Mouse (Mus musculus) stomach, postnatal 0 days (tissue): ENCODE results near the gene Slit3.

Source experiments
- CTCF ChIP-seq: IDR thresholded peaks from 2 replicates; pipeline ENCODE4 v1.5.1; 2016; ENCODE audit warnings: antibody characterized with exemption, low read depth, mild to moderate bottlenecking, moderate library complexity
- EP300 ChIP-seq: optimal IDR thresholded peaks from 2 replicates; pipeline ENCODE3; 2016; ENCODE audit warnings: antibody characterized with exemption

GRCm38 (mm10) chr11:35278128-35278769 lies 157.2 kb downstream of the Slit3 start:
- no peak for TF ChIP-seq CTCF
- TF ChIP-seq EP300: no peak
